Mouse (Mus musculus) kidney, postnatal 25 days (tissue): ENCODE results near the gene Plch2.
A peak's percentile ranks its signal among the peaks of the same experiment; 100 is the strongest.
"Not testable (repeated sequence)": the region's sequence is repeated elsewhere in the genome, so short reads cannot be mapped to it uniquely, and the experiment has no call there.

Experiments
- DNase-seq, 2 experiments: peaks; one replicate each; pipeline ENCODE4 v3.0.0; 2021; ENCODE audit warnings: mixed read lengths in 2 of 2

The Plch2 gene

GRCm38 (mm10) chr4:155056724-155057123, at the start of gene Plch2:
Gene Plch2 (minus strand): TSS chr4:155056784.
- DNase-seq: no peak

GRCm38 (mm10) chr4:155098572-155098971, 42.0 kb upstream of the Plch2 start:
- no peak for DNase-seq

- no peak for DNase-seq
Measured at GRCm38 (mm10) chr4:155097452-155097851, 40.9 kb upstream of the Plch2 start.

GRCm38 (mm10) chr4:155095967-155096366, 39.4 kb upstream of the Plch2 start:
- no peak for DNase-seq

- peak; percentile 90 to 92 for DNase-seq
Measured at GRCm38 (mm10) chr4:155095238-155095900, 38.8 kb upstream of the Plch2 start.

GRCm38 (mm10) chr4:155094565-155094964, 38.0 kb upstream of the Plch2 start:
- peak; percentile 62 to 75 for DNase-seq

GRCm38 (mm10) chr4:155093431-155094149, 37.0 kb upstream of the Plch2 start:
- DNase-seq: no peak

- no peak for DNase-seq
Measured at GRCm38 (mm10) chr4:155092718-155093430, 36.3 kb upstream of the Plch2 start.

GRCm38 (mm10) chr4:155090688-155091449, 34.3 kb upstream of the Plch2 start:
- no peak for DNase-seq

- DNase-seq: no peak
Measured at GRCm38 (mm10) chr4:155090147-155090546, 33.6 kb upstream of the Plch2 start.

GRCm38 (mm10) chr4:155089241-155089640, 32.7 kb upstream of the Plch2 start:
- DNase-seq: no peak

GRCm38 (mm10) chr4:155086108-155087024, 29.8 kb upstream of the Plch2 start, which contains the start of the genes Rer1 and Morn1:
Gene Rer1 (minus strand): TSS chr4:155086382.
Gene Morn1 (plus strand): TSS chr4:155086577.
- DNase-seq: peak; percentile 100

- no peak for DNase-seq
Measured at GRCm38 (mm10) chr4:155085206-155086107, 28.9 kb upstream of the Plch2 start.

- DNase-seq: peak in 1 of 2 experiments; percentile 49
Measured at GRCm38 (mm10) chr4:155084351-155084750, 27.8 kb upstream of the Plch2 start.

GRCm38 (mm10) chr4:155083553-155083952, 27.0 kb upstream of the Plch2 start:
- peak; percentile 40 to 60 for DNase-seq

GRCm38 (mm10) chr4:155079666-155080065, 23.1 kb upstream of the Plch2 start:
- DNase-seq: peak; percentile 50 to 63

- not testable (repeated sequence) for DNase-seq
Measured at GRCm38 (mm10) chr4:155078808-155079207, 22.2 kb upstream of the Plch2 start.

GRCm38 (mm10) chr4:155076677-155077076, 20.1 kb upstream of the Plch2 start:
- DNase-seq: peak; percentile 31 to 49

- DNase-seq: peak in 1 of 2 experiments; percentile 49
Measured at GRCm38 (mm10) chr4:155075813-155076212, 19.2 kb upstream of the Plch2 start.

GRCm38 (mm10) chr4:155075137-155075536, 18.6 kb upstream of the Plch2 start:
- DNase-seq: no peak
